Mouse (Mus musculus): ENCODE measurements around the gene Akap14. TPM values are rescaled to one million over a fixed set of nuclear protein-coding genes. Genes with fewer than 3 reads are reported as not detected.
"Not testable (repeated sequence)": the region's sequence is repeated elsewhere in the genome, so short reads cannot be mapped to it uniquely, and the experiment has no call there.

Gene Akap14
- polyA plus RNA-seq, 1 experiment from 2014 or later = 0.13 TPM

DNA sequence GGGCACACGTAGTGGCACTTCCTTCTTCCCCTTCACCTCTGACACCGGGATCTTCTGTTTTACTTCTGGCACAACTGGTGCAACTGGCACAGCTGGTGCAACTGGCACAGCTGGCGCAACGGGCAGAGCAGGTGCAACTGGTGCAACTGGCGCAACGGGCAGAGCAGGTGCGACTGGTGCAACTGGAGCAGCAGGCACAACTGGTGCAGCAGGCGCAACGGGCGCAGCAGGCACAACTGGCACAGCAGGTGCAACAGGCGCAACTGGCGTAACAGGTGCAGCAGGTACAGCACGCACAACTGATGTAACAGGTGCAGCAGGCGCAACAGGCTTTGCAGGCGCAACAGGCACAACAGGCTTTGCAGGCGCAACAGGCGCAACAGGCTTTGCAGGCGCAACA lies 5.5 kb downstream of the Akap14 start:
- Histone ChIP-seq H3K4me2 (replicated peaks; ENCODE audit: low read depth, low read length) (no peak overlapping the region), H3K9ac (replicated peaks; ENCODE audit: low read depth, low read length) (no peak overlapping the region), H3K27ac (ENCODE audit: low read length) (no peak overlapping the region), H3K4me1 (ENCODE audit: control insufficient read depth, insufficient read depth, low read length) (no peaks in the 10 kb centered on the region), H3K36me3 (ENCODE audit: control insufficient read depth, insufficient read depth, low read length) (no peaks in the 10 kb centered on the region), H3K9me3 (ENCODE audit: control insufficient read depth, low read depth, low read length) (no peaks in the 10 kb centered on the region), H3K27me3 (ENCODE audit: control insufficient read depth, insufficient read depth, low read length) (no peaks in the 10 kb centered on the region), H3K4me3 (ENCODE audit: low read depth, low read length) (no peak overlapping the region)
- 78% methylated on average over 18 of the region's 18 CpGs for WGBS
- no peak for ATAC-seq (ENCODE audit: insufficient number of reproducible peaks, insufficient read depth, low FRiP score, low read depth)

- Histone ChIP-seq H3K4me2 (replicated peaks; ENCODE audit: low read depth, low read length) (no peak overlapping the region), H3K4me1 (ENCODE audit: control insufficient read depth, insufficient read depth, low read length) (no peaks in the 10 kb centered on the region), H3K9me3 (ENCODE audit: control insufficient read depth, low read depth, low read length) (no peaks in the 10 kb centered on the region), H3K4me3 (ENCODE audit: low read depth, low read length) (no peak overlapping the region), H3K36me3 (ENCODE audit: control insufficient read depth, insufficient read depth, low read length) (no peaks in the 10 kb centered on the region), H3K27ac (ENCODE audit: low read length) (no peak overlapping the region), H3K9ac (replicated peaks; ENCODE audit: low read depth, low read length) (no peak overlapping the region), H3K27me3 (ENCODE audit: control insufficient read depth, insufficient read depth, low read length) (no peaks in the 10 kb centered on the region)
- 66% methylated on average over 10 of the region's 10 CpGs for WGBS
- no peak for ATAC-seq (ENCODE audit: insufficient number of reproducible peaks, insufficient read depth, low FRiP score, low read depth)
These were observed 7.5 kb downstream of the Akap14 start for GRCm38 (mm10) chrX:37161169-37161568.

- Histone ChIP-seq H3K9me3 (ENCODE audit: control insufficient read depth, low read depth, low read length) (no peaks in the 10 kb centered on the region), H3K9ac (replicated peaks; ENCODE audit: low read depth, low read length) (no peak overlapping the region), H3K27me3 (ENCODE audit: control insufficient read depth, insufficient read depth, low read length) (no peaks in the 10 kb centered on the region), H3K36me3 (ENCODE audit: control insufficient read depth, insufficient read depth, low read length) (peaks cover 4% of the 10 kb centered on the region; the same call in 1 of the 2 replicates), H3K27ac (ENCODE audit: low read length) (no peak overlapping the region), H3K4me3 (ENCODE audit: low read depth, low read length) (no peak overlapping the region), H3K4me1 (ENCODE audit: control insufficient read depth, insufficient read depth, low read length) (no peaks in the 10 kb centered on the region), H3K4me2 (replicated peaks; ENCODE audit: low read depth, low read length) (no peak overlapping the region)
- 60% methylated on average over 4 of the region's 4 CpGs for WGBS
- ATAC-seq (ENCODE audit: insufficient number of reproducible peaks, insufficient read depth, low FRiP score, low read depth) = no peak
These were observed 10.8 kb downstream of the Akap14 start for GRCm38 (mm10) chrX:37157839-37158238.

- no peak overlapping the region for H3K4me3 ChIP-seq (ENCODE audit: low read depth, low read length)
- no peaks in the 10 kb centered on the region for H3K9me3 ChIP-seq (ENCODE audit: control insufficient read depth, low read depth, low read length)
- 89% methylated on average over 2 of the region's 2 CpGs for WGBS
- no peaks in the 10 kb centered on the region for H3K27me3 ChIP-seq (ENCODE audit: control insufficient read depth, insufficient read depth, low read length)
- H3K9ac ChIP-seq (replicated peaks; ENCODE audit: low read depth, low read length) = no peak overlapping the region
- H3K36me3 ChIP-seq (ENCODE audit: control insufficient read depth, insufficient read depth, low read length) = no peaks in the 10 kb centered on the region
- H3K4me1 ChIP-seq (ENCODE audit: control insufficient read depth, insufficient read depth, low read length) = no peaks in the 10 kb centered on the region
- no peak overlapping the region for H3K27ac ChIP-seq (ENCODE audit: low read length)
- ATAC-seq (ENCODE audit: insufficient number of reproducible peaks, insufficient read depth, low FRiP score, low read depth) = no peak
- no peak overlapping the region for H3K4me2 ChIP-seq (replicated peaks; ENCODE audit: low read depth, low read length)
These were observed 23.7 kb downstream of the Akap14 start for GRCm38 (mm10) chrX:37144954-37145353.

GRCm38 (mm10) chrX:37144498-37144897 lies 24.1 kb downstream of the Akap14 start:
- not testable (repeated sequence) for ATAC-seq (ENCODE audit: insufficient number of reproducible peaks, insufficient read depth, low FRiP score, low read depth); H3K4me2 ChIP-seq (replicated peaks; ENCODE audit: low read depth, low read length); H3K9ac ChIP-seq (replicated peaks; ENCODE audit: low read depth, low read length); H3K4me1 ChIP-seq (ENCODE audit: control insufficient read depth, insufficient read depth, low read length); H3K4me3 ChIP-seq (ENCODE audit: low read depth, low read length); H3K27ac ChIP-seq (ENCODE audit: low read length); H3K9me3 ChIP-seq (ENCODE audit: control insufficient read depth, low read depth, low read length); H3K36me3 ChIP-seq (ENCODE audit: control insufficient read depth, insufficient read depth, low read length); H3K27me3 ChIP-seq (ENCODE audit: control insufficient read depth, insufficient read depth, low read length)
- WGBS = 71% methylated on average over 2 of the region's 4 CpGs

- no peak for ATAC-seq (ENCODE audit: insufficient number of reproducible peaks, insufficient read depth, low FRiP score, low read depth)
- no peaks in the 10 kb centered on the region for H3K4me1 ChIP-seq (ENCODE audit: control insufficient read depth, insufficient read depth, low read length)
- H3K27me3 ChIP-seq (ENCODE audit: control insufficient read depth, insufficient read depth, low read length) = no peaks in the 10 kb centered on the region
- no peaks in the 10 kb centered on the region; the same call in 1 of the 2 replicates for H3K36me3 ChIP-seq (ENCODE audit: control insufficient read depth, insufficient read depth, low read length)
- H3K4me3 ChIP-seq (ENCODE audit: low read depth, low read length) = no peak overlapping the region
- no peak overlapping the region for H3K9ac ChIP-seq (replicated peaks; ENCODE audit: low read depth, low read length)
- H3K4me2 ChIP-seq (replicated peaks; ENCODE audit: low read depth, low read length) = no peak overlapping the region
- 92% methylated on average over 3 of the region's 3 CpGs for WGBS
- H3K27ac ChIP-seq (ENCODE audit: low read length) = no peak overlapping the region
- H3K9me3 ChIP-seq (ENCODE audit: control insufficient read depth, low read depth, low read length) = no peaks in the 10 kb centered on the region
These were observed 26.9 kb downstream of the Akap14 start for GRCm38 (mm10) chrX:37141732-37142131.

- Histone ChIP-seq H3K9ac (replicated peaks; ENCODE audit: low read depth, low read length) (peak within 1 kb of the TSS; percentile 76), H3K4me3 (ENCODE audit: low read depth, low read length) (peak within 1 kb of the TSS; percentile 51), H3K27ac (ENCODE audit: low read length) (peak within 1 kb of the TSS; percentile 55), H3K4me1 (ENCODE audit: control insufficient read depth, insufficient read depth, low read length) (no peaks in the 10 kb centered on the region), H3K27me3 (ENCODE audit: control insufficient read depth, insufficient read depth, low read length) (no peaks in the 10 kb centered on the region), H3K4me2 (replicated peaks; ENCODE audit: low read depth, low read length) (peak within 1 kb of the TSS; percentile 49), H3K36me3 (ENCODE audit: control insufficient read depth, insufficient read depth, low read length) (no peaks in the 10 kb centered on the region), H3K9me3 (ENCODE audit: control insufficient read depth, low read depth, low read length) (no peaks in the 10 kb centered on the region)
- 15% methylated on average over 58 of the region's 58 CpGs for WGBS
- peak; percentile 78; the same call in 1 of the 2 replicates for ATAC-seq (ENCODE audit: insufficient number of reproducible peaks, insufficient read depth, low FRiP score, low read depth)
These were observed 41.8 kb downstream of the Akap14 start, which contains the start of gene Nkap for GRCm38 (mm10) chrX:37126671-37127358. Gene Nkap (plus strand): TSS chrX:37126795.

GRCm38 (mm10) chrX:37125511-37125910 lies 43.1 kb downstream of the Akap14 start:
- no peak overlapping the region for H3K4me3 ChIP-seq (ENCODE audit: low read depth, low read length)
- H3K27me3 ChIP-seq (ENCODE audit: control insufficient read depth, insufficient read depth, low read length) = no peaks in the 10 kb centered on the region
- H3K4me1 ChIP-seq (ENCODE audit: control insufficient read depth, insufficient read depth, low read length) = no peaks in the 10 kb centered on the region
- ATAC-seq (ENCODE audit: insufficient number of reproducible peaks, insufficient read depth, low FRiP score, low read depth) = no peak
- no peaks in the 10 kb centered on the region for H3K36me3 ChIP-seq (ENCODE audit: control insufficient read depth, insufficient read depth, low read length)
- no peaks in the 10 kb centered on the region for H3K9me3 ChIP-seq (ENCODE audit: control insufficient read depth, low read depth, low read length)
- WGBS = 91% methylated on average over 7 of the region's 7 CpGs
- H3K4me2 ChIP-seq (replicated peaks; ENCODE audit: low read depth, low read length) = no peak overlapping the region
- no peak overlapping the region for H3K9ac ChIP-seq (replicated peaks; ENCODE audit: low read depth, low read length)
- H3K27ac ChIP-seq (ENCODE audit: low read length) = no peak overlapping the region

DNA sequence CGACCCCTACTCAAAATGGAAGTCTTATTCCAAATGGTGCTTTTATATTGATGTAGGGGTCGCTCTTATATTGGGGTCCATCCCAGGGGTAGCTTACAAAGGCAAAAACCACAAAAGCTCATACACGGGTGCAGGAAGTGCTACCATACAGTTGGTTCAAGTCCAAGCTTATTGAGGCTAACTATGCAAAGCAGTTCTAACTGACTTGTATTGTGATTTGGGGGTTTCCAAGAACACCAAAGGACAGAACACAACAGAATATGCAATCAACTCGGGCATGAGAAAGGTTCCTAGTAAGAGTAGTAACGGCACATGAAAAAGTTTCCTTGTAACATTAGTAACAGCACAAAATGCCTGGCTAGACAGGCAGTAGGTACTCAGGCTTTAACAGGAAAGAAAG lies 48.4 kb downstream of the Akap14 start:
- ATAC-seq (ENCODE audit: insufficient number of reproducible peaks, insufficient read depth, low FRiP score, low read depth) = no peak

More for the DNA sequence above, 48.4 kb downstream of the Akap14 start:
- Histone ChIP-seq H3K4me3 (ENCODE audit: low read depth, low read length) (no peak overlapping the region), H3K27ac (ENCODE audit: low read length) (no peak overlapping the region), H3K36me3 (ENCODE audit: control insufficient read depth, insufficient read depth, low read length) (no peaks in the 10 kb centered on the region), H3K27me3 (ENCODE audit: control insufficient read depth, insufficient read depth, low read length) (no peaks in the 10 kb centered on the region), H3K9me3 (ENCODE audit: control insufficient read depth, low read depth, low read length) (no peaks in the 10 kb centered on the region), H3K4me2 (replicated peaks; ENCODE audit: low read depth, low read length) (no peak overlapping the region), H3K9ac (replicated peaks; ENCODE audit: low read depth, low read length) (no peak overlapping the region), H3K4me1 (ENCODE audit: control insufficient read depth, insufficient read depth, low read length) (no peaks in the 10 kb centered on the region)
- 69% methylated on average over 5 of the region's 5 CpGs for WGBS
